Mouse (Mus musculus): ENCODE measurements at regions not wholly inside any gene's neighbourhood (a gene's known extent, or its start where the extent isn't known, plus 50 kb on each side); places are given as distances from the start of the nearest gene placed in this dataset.

DNA sequence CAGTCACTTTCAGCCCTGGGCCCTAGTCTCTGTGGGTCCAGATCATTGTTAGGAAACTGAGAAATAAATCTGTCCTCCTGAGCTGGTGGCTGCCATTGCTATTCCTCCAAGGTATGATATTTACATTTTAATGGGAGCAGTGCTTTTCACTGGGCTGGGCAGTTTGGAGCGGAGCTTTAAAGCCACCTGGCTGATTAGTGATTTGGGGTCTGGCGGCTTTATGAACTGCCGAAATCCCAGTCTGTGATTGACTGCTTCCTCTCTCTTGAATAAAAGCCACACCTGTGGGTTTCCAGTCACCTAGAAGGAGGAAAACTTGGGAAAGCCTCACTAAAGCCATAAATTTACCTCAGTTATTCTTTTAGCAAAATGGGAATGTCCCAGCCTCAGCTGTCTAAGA lies 88.0 kb upstream of the Zeb2 start:
- TF ChIP-seq MYOG (IDR thresholded peaks at IDR 0.05; ENCODE audit: control insufficient read depth in 1 of 3, insufficient read depth in 1 of 3, insufficient read length in 2 of 3, low read depth in 2 of 3) = no peak
- TF ChIP-seq MAX (IDR thresholded peaks at IDR 0.05; ENCODE audit: low read depth) = no peak
- TF ChIP-seq USF1 (IDR thresholded peaks at IDR 0.05; ENCODE audit: low read depth) = no peak
- no peak for TF ChIP-seq REST (IDR thresholded peaks at IDR 0.05; ENCODE audit: insufficient read depth, insufficient read length)
- no peak for TF ChIP-seq POLR2A (IDR thresholded peaks at IDR 0.05; ENCODE audit: insufficient read length, low read depth)
